Mouse (Mus musculus): ENCODE measurements around the gene Asb5. TPM values are rescaled to one million over a fixed set of nuclear protein-coding genes. Genes with fewer than 3 reads are reported as not detected.

The Asb5 gene
- polyA plus RNA-seq (2015; fragmentation: Nextera tagmentation; extraction: Ambion mirVana): 6.8 and 7.7 TPM in 2 replicates

DNA sequence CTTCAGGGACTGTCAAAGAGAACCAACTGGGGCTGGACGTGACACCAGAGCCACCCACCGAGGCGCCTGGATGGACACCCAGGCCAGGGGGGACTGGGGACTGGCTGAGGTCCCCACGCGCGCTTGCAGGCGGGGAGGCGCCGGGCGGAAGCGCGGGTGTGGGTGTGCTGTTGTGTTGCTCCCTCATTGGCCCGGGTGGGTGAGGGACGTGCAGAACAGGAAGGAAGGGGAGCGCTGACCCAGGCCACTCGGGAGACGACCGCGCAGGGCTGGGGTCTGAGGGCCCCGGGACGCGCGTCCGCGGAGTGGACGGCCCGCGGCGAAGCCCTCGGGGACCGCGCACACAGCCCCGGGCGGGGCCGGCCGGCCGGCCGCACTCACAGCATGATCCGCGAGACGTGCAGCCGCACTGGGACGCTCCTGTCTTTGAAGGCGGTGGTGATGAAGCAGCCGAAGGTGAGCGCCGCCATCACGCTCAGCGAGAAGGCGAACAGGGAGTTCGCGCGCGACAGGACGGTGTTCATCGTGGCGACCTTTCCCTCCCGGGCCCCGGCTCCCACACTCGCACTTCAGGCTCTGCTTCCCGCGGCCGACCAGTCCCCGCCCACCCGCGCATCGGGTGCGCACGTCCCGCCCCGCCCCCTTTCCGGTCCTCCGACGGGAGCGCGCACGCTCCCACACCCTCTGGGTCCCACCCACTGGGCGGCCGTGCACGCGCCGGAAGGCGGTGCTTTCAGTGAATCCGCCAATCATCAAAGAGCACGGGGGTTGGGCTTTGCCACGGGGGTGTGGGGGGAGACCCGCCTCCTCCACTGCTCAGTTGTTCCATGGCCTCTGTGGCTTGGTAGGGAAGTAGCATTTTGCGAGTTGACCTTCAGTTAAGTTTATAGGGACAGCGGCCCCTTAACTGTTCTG, at the start of gene Asb5, which contains the start of gene Spcs3:
Gene Asb5, plus strand, starts transcription at position 199 of the 915 bp plus-strand sequence.
Gene Spcs3, minus strand, starts transcription at position 617 of the 915 bp plus-strand sequence.
- Histone ChIP-seq H3K27ac (peak within 1 kb of the TSS; percentile 81), H3K9me3 (no peaks in the 10 kb centered on the region), H3K27me3 (no peaks in the 10 kb centered on the region), H3K9ac (peak within 1 kb of the TSS; percentile 93), H3K4me1 (peaks cover 19% of the 10 kb centered on the region), H3K36me3 (peaks cover 7% of the 10 kb centered on the region; the same call in 1 of the 2 replicates), H3K4me3 (peak within 1 kb of the TSS; percentile 92), H3K4me2 (peak within 1 kb of the TSS; percentile 62)
- peak; percentile 93 for ATAC-seq (ENCODE audit: insufficient number of reproducible peaks, insufficient read depth, low FRiP score, low TSS enrichment, low read depth)
- under 1% methylated on average over 82 of the region's 89 CpGs for WGBS

DNA sequence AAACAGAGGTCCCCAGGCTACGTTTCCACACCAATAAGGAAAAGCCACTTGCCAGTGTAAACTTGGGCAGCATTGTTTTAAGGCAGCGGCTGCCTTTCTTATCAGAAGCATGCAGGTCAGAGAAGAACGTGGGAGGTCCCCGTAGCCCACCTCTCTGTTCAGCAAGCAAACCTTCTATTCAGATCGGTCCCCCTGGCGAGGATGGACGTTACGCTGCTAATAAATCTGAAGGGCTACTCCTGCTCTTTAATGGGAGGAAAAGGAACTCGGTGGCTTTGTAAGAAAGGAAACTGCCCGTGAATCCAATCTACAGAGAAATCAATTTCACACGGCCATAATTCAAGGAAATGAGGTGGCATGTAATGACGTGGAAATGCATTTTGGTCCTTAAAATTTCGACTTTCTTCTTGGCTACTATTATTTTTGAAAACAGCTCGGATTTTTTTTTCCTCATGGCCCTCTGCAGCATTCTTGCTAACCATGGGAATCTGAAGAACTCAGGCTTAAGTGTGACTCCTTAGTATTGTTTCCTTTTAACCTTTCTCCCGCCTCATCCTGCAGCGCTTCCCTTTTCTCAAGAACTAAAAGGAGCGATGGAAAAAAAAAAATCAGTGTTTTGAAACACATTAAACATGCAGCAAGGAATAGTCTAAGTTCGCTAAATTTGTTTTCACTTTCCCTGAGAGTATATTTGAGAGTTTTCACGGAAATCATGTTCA, 42.7 kb upstream of the Asb5 start:
- peak overlapping the region; percentile 48 for H3K4me2 ChIP-seq
- H3K9ac ChIP-seq: no peak overlapping the region
- H3K36me3 ChIP-seq: no peaks in the 10 kb centered on the region
- 0 out of 2 replicates have a peak, but pooled peaks cover 6% of the 10 kb centered on the region for H3K4me1 ChIP-seq
- no peak for ATAC-seq (ENCODE audit: insufficient number of reproducible peaks, insufficient read depth, low FRiP score, low TSS enrichment, low read depth)
- no peak overlapping the region for H3K4me3 ChIP-seq
- H3K27ac ChIP-seq: no peak overlapping the region; the same call in 1 of the 2 replicates
- no peaks in the 10 kb centered on the region for H3K27me3 ChIP-seq
- no peaks in the 10 kb centered on the region for H3K9me3 ChIP-seq
- 39% methylated on average over 19 of the region's 19 CpGs for WGBS

DNA sequence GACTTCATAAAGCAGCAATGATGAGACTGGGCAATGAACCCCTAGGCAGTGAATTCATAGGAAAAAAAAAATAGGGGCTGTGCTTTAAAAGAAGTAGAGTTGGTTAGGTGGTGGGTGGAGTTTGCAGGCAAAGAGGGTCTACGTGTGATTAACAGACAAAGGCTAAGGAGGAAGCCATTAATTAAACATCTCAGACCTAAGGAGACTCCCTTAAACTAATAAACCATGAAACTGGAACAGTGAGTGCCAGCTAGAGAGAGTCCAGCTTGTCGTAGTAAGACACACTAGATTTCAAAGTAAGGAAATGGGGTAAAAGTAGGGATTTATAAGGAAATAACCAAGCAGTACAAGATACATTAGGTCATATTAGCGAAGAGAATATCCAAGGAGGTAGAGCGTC, 40.9 kb upstream of the Asb5 start:
- no peak overlapping the region for H3K4me3 ChIP-seq
- no peak overlapping the region for H3K27ac ChIP-seq
- no peaks in the 10 kb centered on the region for H3K36me3 ChIP-seq
- ATAC-seq (ENCODE audit: insufficient number of reproducible peaks, insufficient read depth, low FRiP score, low TSS enrichment, low read depth): no peak
- H3K9ac ChIP-seq: no peak overlapping the region
- peaks cover 5% of the 10 kb centered on the region; the same call in 1 of the 2 replicates for H3K27me3 ChIP-seq
- 67% methylated on average over 4 of the region's 4 CpGs for WGBS
- 0 out of 2 replicates have a peak, but pooled peaks cover 6% of the 10 kb centered on the region for H3K4me1 ChIP-seq
- no peak overlapping the region for H3K4me2 ChIP-seq
- no peaks in the 10 kb centered on the region for H3K9me3 ChIP-seq

DNA sequence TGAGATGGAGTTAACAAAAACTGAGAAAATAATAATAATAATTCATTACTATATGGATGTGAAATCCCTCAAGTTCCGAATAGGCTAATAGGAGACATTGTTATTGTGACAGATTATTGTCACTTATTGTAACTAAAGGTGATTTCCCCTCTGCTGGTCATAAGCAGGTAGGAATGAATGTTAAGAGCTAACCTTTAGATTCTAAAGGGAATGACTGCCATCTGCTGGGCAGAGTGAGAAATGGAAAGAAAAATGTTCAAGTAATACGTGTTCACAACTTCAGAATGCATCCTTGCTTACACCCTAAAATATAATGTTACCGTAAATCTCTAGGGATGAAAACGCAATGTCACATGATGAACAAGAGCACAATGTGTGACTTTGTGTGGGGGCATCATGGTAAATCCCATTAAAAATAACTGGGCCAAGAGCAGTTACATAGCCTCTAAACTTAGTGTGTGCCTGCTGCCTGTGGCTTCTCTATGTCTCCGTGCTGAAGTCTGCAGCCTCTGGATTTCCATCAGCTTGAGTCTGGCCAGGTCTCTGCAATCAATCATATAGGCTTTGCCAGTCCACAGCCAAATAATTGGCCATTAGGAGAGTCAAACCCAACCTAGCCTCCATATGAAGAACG, 38.2 kb upstream of the Asb5 start:
- no peak overlapping the region for H3K27ac ChIP-seq
- H3K9ac ChIP-seq: no peak overlapping the region
- 17% methylated on average over 6 of the region's 6 CpGs for WGBS
- H3K4me3 ChIP-seq: no peak overlapping the region
- peaks cover 5% of the 10 kb centered on the region; the same call in 1 of the 2 replicates for H3K27me3 ChIP-seq
- H3K4me2 ChIP-seq: no peak overlapping the region
- no peak for ATAC-seq (ENCODE audit: insufficient number of reproducible peaks, insufficient read depth, low FRiP score, low TSS enrichment, low read depth)
- no peaks in the 10 kb centered on the region for H3K36me3 ChIP-seq
- no peaks in the 10 kb centered on the region for H3K9me3 ChIP-seq
- 0 out of 2 replicates have a peak, but pooled peaks cover 6% of the 10 kb centered on the region for H3K4me1 ChIP-seq

DNA sequence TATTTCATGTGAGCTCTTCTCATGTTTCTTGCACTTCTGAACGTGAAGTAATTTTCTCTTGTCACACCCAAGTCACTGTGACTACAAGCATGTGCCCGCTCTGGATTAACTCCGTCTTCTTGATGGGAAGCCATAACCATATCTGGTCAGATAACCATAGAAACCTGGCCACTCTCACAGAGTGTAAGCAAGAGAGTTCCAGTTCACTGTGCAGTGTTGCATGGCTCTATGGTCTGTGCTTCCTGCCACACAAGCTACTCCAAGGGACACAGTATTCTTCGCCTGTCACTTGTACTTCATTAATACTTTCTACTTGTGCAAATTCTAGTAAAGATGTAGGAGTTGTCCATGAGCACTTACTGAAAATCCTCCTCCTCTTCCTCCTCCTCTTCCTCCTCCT, 37.4 kb upstream of the Asb5 start:
- H3K9me3 ChIP-seq: no peaks in the 10 kb centered on the region
- no peak overlapping the region for H3K9ac ChIP-seq
- peaks cover 5% of the 10 kb centered on the region; the same call in 1 of the 2 replicates for H3K27me3 ChIP-seq
- ATAC-seq (ENCODE audit: insufficient number of reproducible peaks, insufficient read depth, low FRiP score, low TSS enrichment, low read depth): no peak
- 0 out of 2 replicates have a peak, but pooled peaks cover 4% of the 10 kb centered on the region for H3K4me1 ChIP-seq
- H3K4me3 ChIP-seq: no peak overlapping the region
- 60% methylated on average over 4 of the region's 4 CpGs for WGBS
- no peak overlapping the region for H3K4me2 ChIP-seq
- no peak overlapping the region for H3K27ac ChIP-seq
- H3K36me3 ChIP-seq: no peaks in the 10 kb centered on the region

DNA sequence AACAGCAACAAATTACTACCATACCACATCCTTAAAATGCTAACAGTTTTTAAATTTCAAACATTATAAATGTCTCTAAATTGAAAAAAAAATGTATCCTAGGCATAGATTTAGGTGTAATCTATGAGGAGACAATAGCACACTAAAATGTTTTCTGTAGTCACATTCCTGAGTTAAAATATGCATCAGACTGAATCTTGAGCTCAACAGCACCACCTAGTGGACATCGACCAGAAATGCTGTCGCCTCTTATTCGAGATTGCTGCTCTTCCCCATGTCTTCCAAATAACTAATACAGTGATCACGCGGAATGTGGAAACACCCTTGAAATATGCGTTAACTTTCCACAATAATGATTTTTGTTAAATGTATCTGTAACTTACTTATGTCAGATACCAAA, 36.3 kb upstream of the Asb5 start:
- ATAC-seq (ENCODE audit: insufficient number of reproducible peaks, insufficient read depth, low FRiP score, low TSS enrichment, low read depth): no peak
- H3K27ac ChIP-seq: no peak overlapping the region
- H3K9me3 ChIP-seq: no peaks in the 10 kb centered on the region
- no peak overlapping the region for H3K4me2 ChIP-seq
- 11% methylated on average over 6 of the region's 6 CpGs for WGBS
- H3K36me3 ChIP-seq: no peaks in the 10 kb centered on the region
- peaks cover 5% of the 10 kb centered on the region; the same call in 1 of the 2 replicates for H3K27me3 ChIP-seq
- no peak overlapping the region for H3K9ac ChIP-seq
- no peak overlapping the region for H3K4me3 ChIP-seq
- 0 out of 2 replicates have a peak, but pooled peaks cover 4% of the 10 kb centered on the region for H3K4me1 ChIP-seq

DNA sequence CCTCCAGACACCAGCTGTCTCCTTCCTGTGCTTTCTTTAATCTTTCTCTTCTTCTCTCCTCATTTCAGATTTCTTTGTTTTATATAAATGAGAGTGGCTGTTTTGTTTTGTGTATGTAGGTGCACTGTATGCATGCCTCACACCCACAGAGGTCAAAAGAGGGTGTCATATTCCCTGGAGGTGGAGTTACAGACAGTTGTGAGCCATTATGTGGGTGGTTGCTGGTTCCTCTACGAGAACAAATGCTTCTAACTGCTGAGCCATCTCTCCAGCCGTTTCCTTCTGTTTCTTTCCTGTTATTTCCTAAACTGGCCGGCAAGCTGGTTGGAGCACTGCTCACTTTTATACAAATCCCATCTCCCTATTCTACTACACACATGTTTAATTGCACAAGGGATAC, 35.5 kb upstream of the Asb5 start:
- no peak for ATAC-seq (ENCODE audit: insufficient number of reproducible peaks, insufficient read depth, low FRiP score, low TSS enrichment, low read depth)
- Histone ChIP-seq H3K27ac (no peak overlapping the region), H3K36me3 (no peaks in the 10 kb centered on the region)

DNA sequence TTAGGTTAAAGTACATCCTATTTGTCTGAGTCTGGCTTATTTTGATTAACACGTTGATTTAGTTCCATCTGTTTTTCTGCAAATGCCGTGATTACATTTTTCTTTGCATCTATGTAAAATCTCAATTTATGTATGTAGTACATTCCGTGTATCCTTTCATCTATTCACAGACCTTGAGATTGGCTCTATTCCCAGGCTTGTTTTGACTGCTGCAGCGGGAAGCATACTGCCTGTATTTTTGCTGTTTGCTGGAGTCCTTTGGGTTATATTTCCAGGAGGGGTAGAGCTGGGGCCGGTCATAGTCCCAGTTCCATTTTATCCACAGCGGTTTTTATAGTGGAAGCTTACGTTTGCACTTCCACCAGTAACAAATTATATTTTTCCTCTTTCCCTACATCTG, 26.3 kb upstream of the Asb5 start:
- no peaks in the 10 kb centered on the region for H3K9me3 ChIP-seq
- H3K9ac ChIP-seq: no peak overlapping the region
- no peaks in the 10 kb centered on the region for H3K36me3 ChIP-seq
- WGBS: 50% methylated on average over 7 of the region's 7 CpGs
- no peak overlapping the region for H3K4me3 ChIP-seq
- ATAC-seq (ENCODE audit: insufficient number of reproducible peaks, insufficient read depth, low FRiP score, low TSS enrichment, low read depth): no peak
- no peaks in the 10 kb centered on the region for H3K4me1 ChIP-seq
- H3K27me3 ChIP-seq: no peaks in the 10 kb centered on the region
- no peak overlapping the region for H3K4me2 ChIP-seq
- no peak overlapping the region for H3K27ac ChIP-seq

More for the DNA sequence above, 35.5 kb upstream of the Asb5 start:
- peaks cover 5% of the 10 kb centered on the region; the same call in 1 of the 2 replicates for H3K27me3 ChIP-seq
- no peaks in the 10 kb centered on the region for H3K9me3 ChIP-seq
- H3K4me1 ChIP-seq: 0 out of 2 replicates have a peak, but pooled peaks cover 4% of the 10 kb centered on the region
- 35% methylated on average over 3 of the region's 3 CpGs for WGBS
- H3K4me3 ChIP-seq: no peak overlapping the region
- H3K4me2 ChIP-seq: no peak overlapping the region
- no peak overlapping the region for H3K9ac ChIP-seq

DNA sequence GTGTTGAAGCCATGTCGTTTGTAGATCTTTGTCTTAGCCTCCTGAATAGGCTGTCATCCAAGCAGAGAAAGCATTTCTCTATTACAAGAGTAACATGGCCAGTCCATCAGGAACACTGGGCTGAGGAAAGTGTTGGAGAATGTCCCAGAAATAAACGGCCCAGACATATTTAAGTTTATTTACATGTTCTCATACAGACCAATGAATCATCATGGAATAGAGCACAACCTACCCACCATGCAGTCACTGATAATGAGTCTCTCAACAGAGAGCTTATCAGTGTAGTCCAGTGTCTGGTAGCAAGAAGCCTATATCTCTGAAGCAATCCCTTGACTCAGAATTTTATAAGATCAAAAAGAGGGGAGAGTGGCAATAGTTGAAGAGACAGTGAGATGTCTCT, 24.3 kb upstream of the Asb5 start:
- H3K4me1 ChIP-seq: 0 out of 2 replicates have a peak, but pooled peaks cover 2% of the 10 kb centered on the region
- H3K4me2 ChIP-seq: no peak overlapping the region
- no peaks in the 10 kb centered on the region for H3K9me3 ChIP-seq
- ATAC-seq (ENCODE audit: insufficient number of reproducible peaks, insufficient read depth, low FRiP score, low TSS enrichment, low read depth): no peak
- 71% methylated on average over 2 of the region's 2 CpGs for WGBS
- H3K27ac ChIP-seq: no peak overlapping the region
- H3K9ac ChIP-seq: no peak overlapping the region
- no peaks in the 10 kb centered on the region for H3K36me3 ChIP-seq
- H3K4me3 ChIP-seq: no peak overlapping the region
- no peaks in the 10 kb centered on the region for H3K27me3 ChIP-seq

DNA sequence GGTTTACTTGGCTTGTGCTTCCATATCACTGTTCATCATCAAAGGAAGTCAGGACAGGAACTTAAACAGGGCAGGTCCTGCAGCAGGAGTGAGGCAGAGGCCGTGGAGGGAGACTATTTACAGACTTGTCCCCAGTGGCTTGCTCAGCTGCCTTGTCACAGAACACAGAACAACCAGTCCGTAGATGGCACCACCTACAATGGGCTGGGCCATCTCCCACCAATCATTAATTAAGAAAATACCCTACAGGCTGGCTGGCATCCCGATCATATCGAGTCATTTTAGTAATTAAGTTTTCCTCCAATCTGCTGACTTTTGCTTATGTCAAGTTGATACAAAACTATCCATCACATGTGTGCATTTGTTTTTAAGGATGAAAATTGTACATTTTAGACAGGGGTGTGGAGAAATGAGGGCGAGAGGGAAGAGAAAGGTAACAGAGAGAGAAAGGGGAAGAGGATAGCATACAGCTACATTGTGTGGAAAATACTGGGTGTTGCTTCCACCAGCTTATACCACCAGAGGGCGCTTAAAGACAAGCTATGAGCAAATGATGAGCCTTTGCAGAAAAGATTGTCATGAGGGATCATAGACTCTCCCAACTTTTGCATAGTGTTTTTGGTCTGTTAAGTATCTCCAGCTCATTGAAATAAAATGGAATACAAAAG, 21.8 kb upstream of the Asb5 start:
- Histone ChIP-seq H3K4me2 (no peak overlapping the region), H3K27ac (no peak overlapping the region), H3K9ac (no peak overlapping the region), H3K27me3 (no peaks in the 10 kb centered on the region), H3K4me3 (no peak overlapping the region), H3K4me1 (0 out of 2 replicates have a peak, but pooled peaks cover 2% of the 10 kb centered on the region), H3K9me3 (no peaks in the 10 kb centered on the region), H3K36me3 (no peaks in the 10 kb centered on the region)
- ATAC-seq (ENCODE audit: insufficient number of reproducible peaks, insufficient read depth, low FRiP score, low TSS enrichment, low read depth): peak; percentile 59; the same call in 1 of the 2 replicates
- 28% methylated on average over 6 of the region's 6 CpGs for whole genome bisulfite sequencing

DNA sequence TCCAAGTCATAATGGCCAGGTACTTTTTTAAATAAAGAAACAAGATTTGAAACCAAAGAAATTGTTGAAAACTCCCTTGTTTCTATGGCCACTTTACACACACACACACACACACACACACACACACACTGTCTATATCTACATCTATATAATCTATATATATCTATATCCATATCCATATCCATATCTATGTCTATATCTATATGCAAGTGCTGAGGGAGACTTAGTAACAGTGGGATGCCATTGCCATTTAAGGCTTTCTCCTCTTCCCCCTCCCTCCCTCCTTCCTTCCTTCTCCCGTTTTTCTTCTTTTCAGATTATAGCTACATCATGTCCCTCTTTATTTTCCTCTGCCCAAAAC, 21.3 kb upstream of the Asb5 start:
- Histone ChIP-seq H3K4me1 (0 out of 2 replicates have a peak, but pooled peaks cover 2% of the 10 kb centered on the region), H3K9ac (no peak overlapping the region), H3K27ac (no peak overlapping the region), H3K36me3 (no peaks in the 10 kb centered on the region), H3K4me3 (no peak overlapping the region), H3K4me2 (no peak overlapping the region), H3K9me3 (no peaks in the 10 kb centered on the region), H3K27me3 (no peaks in the 10 kb centered on the region)
- WGBS: 25% methylated on average over 1 of the region's 1 CpGs
- no peak for ATAC-seq (ENCODE audit: insufficient number of reproducible peaks, insufficient read depth, low FRiP score, low TSS enrichment, low read depth)
